Mouse (Mus musculus): ENCODE measurements around the gene Pwp1.

- no peak for TF ChIP-seq POLR2A (IDR thresholded peaks at IDR 0.05; ENCODE audit: borderline replicate concordance, insufficient read depth, low read length)
- no peak for TF ChIP-seq CTCF (IDR thresholded peaks at IDR 0.05; ENCODE audit: borderline replicate concordance, insufficient read depth, low read depth, low read length)
These were observed 17.0 kb downstream of the Pwp1 start for GRCm38 (mm10) chr10:85846105-85846862.
